Mouse (Mus musculus): Measurements from ENCODE around the gene 1110004F10Rik.

1110004F10Rik gene

GRCm38 (mm10) chr7:116115216-116115930 lies 76.2 kb downstream of the 1110004F10Rik start:
- Histone ChIP-seq H3K36me3 (ENCODE audit: insufficient read depth, low read length) (no peaks in the 10 kb centered on the region), H3K4me1 (replicated peaks; ENCODE audit: low read depth, low read length) (peaks cover 8% of the 10 kb centered on the region), H3K9me3 (ENCODE audit: low read length) (no peaks in the 10 kb centered on the region), H3K4me3 (replicated peaks; ENCODE audit: low read length) (no peak overlapping the region), H3K27me3 (ENCODE audit: insufficient read depth, low read length) (no peaks in the 10 kb centered on the region)
- no peak for TF ChIP-seq CTCF (conservative IDR thresholded peaks at IDR 0.05; ENCODE audit: low read length)
- TF ChIP-seq NANOG (IDR thresholded peaks at IDR 0.05; ENCODE audit: borderline replicate concordance, low read length), result no peak
- TF ChIP-seq POU5F1 (IDR thresholded peaks at IDR 0.05; ENCODE audit: borderline replicate concordance, low read length), result no peak

- no peak overlapping the region for H3K4me3 ChIP-seq (replicated peaks; ENCODE audit: low read length)
- no peaks in the 10 kb centered on the region for H3K9me3 ChIP-seq (ENCODE audit: low read length)
- TF ChIP-seq NANOG (IDR thresholded peaks at IDR 0.05; ENCODE audit: borderline replicate concordance, low read length) (no peak), POU5F1 (IDR thresholded peaks at IDR 0.05; ENCODE audit: borderline replicate concordance, low read length) (no peak), CTCF (conservative IDR thresholded peaks at IDR 0.05; ENCODE audit: low read length) (no peak)
- H3K36me3 ChIP-seq (ENCODE audit: insufficient read depth, low read length), result no peaks in the 10 kb centered on the region
- peaks cover 14% of the 10 kb centered on the region for H3K4me1 ChIP-seq (replicated peaks; ENCODE audit: low read depth, low read length)
- H3K27me3 ChIP-seq (ENCODE audit: insufficient read depth, low read length), result no peaks in the 10 kb centered on the region
These were observed 76.8 kb downstream of the 1110004F10Rik start for GRCm38 (mm10) chr7:116115991-116116390.

DNA sequence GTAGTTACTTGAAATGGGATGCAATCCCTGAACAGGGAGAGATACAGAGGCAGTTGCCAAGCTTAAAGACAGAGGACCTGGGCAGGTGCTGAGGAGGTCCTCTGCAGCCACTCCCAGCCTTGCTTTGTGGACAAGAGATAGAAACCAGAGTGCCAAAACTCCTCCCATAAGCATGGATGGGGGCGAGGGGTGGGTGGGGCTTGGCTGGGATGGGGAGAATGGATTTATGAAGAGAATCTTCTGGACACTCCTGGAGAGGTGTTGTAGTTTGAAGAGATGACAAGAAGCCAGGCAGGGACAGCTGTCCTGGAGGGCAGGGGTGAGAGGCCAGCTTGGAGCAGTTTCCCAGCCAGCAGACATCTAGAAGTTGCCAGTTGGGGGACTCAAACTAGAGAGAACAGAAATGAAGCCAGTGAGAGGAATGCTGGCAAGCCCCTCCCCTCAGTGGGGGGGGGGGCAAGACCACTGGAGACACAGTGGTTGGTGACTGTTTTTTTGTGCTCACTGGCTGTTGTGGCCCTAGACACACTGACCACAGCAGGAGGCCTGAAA lies 80.2 kb downstream of the 1110004F10Rik start:
- Histone ChIP-seq H3K27me3 (ENCODE audit: insufficient read depth, low read length) (no peaks in the 10 kb centered on the region), H3K9me3 (ENCODE audit: low read length) (no peaks in the 10 kb centered on the region), H3K36me3 (ENCODE audit: insufficient read depth, low read length) (peaks cover 12% of the 10 kb centered on the region), H3K4me1 (replicated peaks; ENCODE audit: low read depth, low read length) (peaks cover 46% of the 10 kb centered on the region), H3K4me3 (replicated peaks; ENCODE audit: low read length) (no peak overlapping the region)
- TF ChIP-seq POU5F1 (IDR thresholded peaks at IDR 0.05; ENCODE audit: borderline replicate concordance, low read length) (no peak), NANOG (IDR thresholded peaks at IDR 0.05; ENCODE audit: borderline replicate concordance, low read length) (no peak), CTCF (conservative IDR thresholded peaks at IDR 0.05; ENCODE audit: low read length) (no peak)

- H3K4me3 ChIP-seq (replicated peaks; ENCODE audit: low read length), result no peak overlapping the region
- no peak for TF ChIP-seq NANOG (IDR thresholded peaks at IDR 0.05; ENCODE audit: borderline replicate concordance, low read length)
- no peak for TF ChIP-seq POU5F1 (IDR thresholded peaks at IDR 0.05; ENCODE audit: borderline replicate concordance, low read length)
- no peak for TF ChIP-seq CTCF (conservative IDR thresholded peaks at IDR 0.05; ENCODE audit: low read length)
- peaks cover 25% of the 10 kb centered on the region for H3K36me3 ChIP-seq (ENCODE audit: insufficient read depth, low read length)
- no peaks in the 10 kb centered on the region for H3K9me3 ChIP-seq (ENCODE audit: low read length)
- H3K4me1 ChIP-seq (replicated peaks; ENCODE audit: low read depth, low read length), result peaks cover 59% of the 10 kb centered on the region
- no peaks in the 10 kb centered on the region for H3K27me3 ChIP-seq (ENCODE audit: insufficient read depth, low read length)
These were observed 81.5 kb downstream of the 1110004F10Rik start for GRCm38 (mm10) chr7:116120737-116121136.

- no peaks in the 10 kb centered on the region for H3K9me3 ChIP-seq (ENCODE audit: low read length)
- H3K36me3 ChIP-seq (ENCODE audit: insufficient read depth, low read length), result peaks cover 29% of the 10 kb centered on the region
- no peaks in the 10 kb centered on the region for H3K27me3 ChIP-seq (ENCODE audit: insufficient read depth, low read length)
- H3K4me3 ChIP-seq (replicated peaks; ENCODE audit: low read length), result no peak overlapping the region
- TF ChIP-seq CTCF (conservative IDR thresholded peaks at IDR 0.05; ENCODE audit: low read length), result no peak
- no peak for TF ChIP-seq POU5F1 (IDR thresholded peaks at IDR 0.05; ENCODE audit: borderline replicate concordance, low read length)
- TF ChIP-seq NANOG (IDR thresholded peaks at IDR 0.05; ENCODE audit: borderline replicate concordance, low read length), result no peak
- H3K4me1 ChIP-seq (replicated peaks; ENCODE audit: low read depth, low read length), result peaks cover 61% of the 10 kb centered on the region
These were observed 82.0 kb downstream of the 1110004F10Rik start for GRCm38 (mm10) chr7:116121202-116121601.

- Histone ChIP-seq H3K4me3 (replicated peaks; ENCODE audit: low read length) (no peak overlapping the region), H3K27me3 (ENCODE audit: insufficient read depth, low read length) (no peaks in the 10 kb centered on the region), H3K4me1 (replicated peaks; ENCODE audit: low read depth, low read length) (peaks cover 71% of the 10 kb centered on the region), H3K9me3 (ENCODE audit: low read length) (no peaks in the 10 kb centered on the region), H3K36me3 (ENCODE audit: insufficient read depth, low read length) (peaks cover 48% of the 10 kb centered on the region)
- no peak for TF ChIP-seq CTCF (conservative IDR thresholded peaks at IDR 0.05; ENCODE audit: low read length)
These were observed 83.9 kb downstream of the 1110004F10Rik start for GRCm38 (mm10) chr7:116122981-116123596.

DNA sequence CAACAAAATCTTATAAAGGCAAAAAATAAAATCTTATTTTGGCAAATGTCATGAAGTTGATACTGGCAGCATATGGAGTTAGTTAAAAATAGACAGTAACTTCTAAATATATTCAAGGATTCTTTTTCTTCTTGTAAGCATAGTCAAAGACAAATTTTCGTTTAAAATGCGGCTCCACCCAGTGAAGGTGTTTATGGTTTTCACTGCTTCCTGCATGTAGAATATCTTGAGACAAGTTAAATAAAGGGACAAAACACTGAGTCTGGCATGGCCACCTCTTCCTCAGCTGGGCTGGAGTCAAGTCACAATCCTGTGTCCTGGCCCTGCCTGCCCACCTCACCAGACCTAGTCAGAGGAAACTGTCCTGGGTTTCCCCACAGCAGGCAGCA lies 84.4 kb downstream of the 1110004F10Rik start:
- no peak overlapping the region for H3K4me3 ChIP-seq (replicated peaks; ENCODE audit: low read length)
- no peaks in the 10 kb centered on the region for H3K9me3 ChIP-seq (ENCODE audit: low read length)
- no peaks in the 10 kb centered on the region for H3K27me3 ChIP-seq (ENCODE audit: insufficient read depth, low read length)
- H3K4me1 ChIP-seq (replicated peaks; ENCODE audit: low read depth, low read length), result peaks cover 70% of the 10 kb centered on the region
- peaks cover 53% of the 10 kb centered on the region for H3K36me3 ChIP-seq (ENCODE audit: insufficient read depth, low read length)
- TF ChIP-seq CTCF (conservative IDR thresholded peaks at IDR 0.05; ENCODE audit: low read length), result no peak
- TF ChIP-seq POU5F1 (IDR thresholded peaks at IDR 0.05; ENCODE audit: borderline replicate concordance, low read length), result no peak
- no peak for TF ChIP-seq NANOG (IDR thresholded peaks at IDR 0.05; ENCODE audit: borderline replicate concordance, low read length)

- Histone ChIP-seq H3K4me3 (replicated peaks; ENCODE audit: low read length) (no peak overlapping the region), H3K36me3 (ENCODE audit: insufficient read depth, low read length) (peaks cover 57% of the 10 kb centered on the region), H3K9me3 (ENCODE audit: low read length) (no peaks in the 10 kb centered on the region), H3K27me3 (ENCODE audit: insufficient read depth, low read length) (no peaks in the 10 kb centered on the region), H3K4me1 (replicated peaks; ENCODE audit: low read depth, low read length) (peaks cover 70% of the 10 kb centered on the region)
- no peak for TF ChIP-seq CTCF (conservative IDR thresholded peaks at IDR 0.05; ENCODE audit: low read length)
- no peak for TF ChIP-seq NANOG (IDR thresholded peaks at IDR 0.05; ENCODE audit: borderline replicate concordance, low read length)
- TF ChIP-seq POU5F1 (IDR thresholded peaks at IDR 0.05; ENCODE audit: borderline replicate concordance, low read length), result no peak
These were observed 84.9 kb downstream of the 1110004F10Rik start for GRCm38 (mm10) chr7:116124057-116124456.

Measured in E14TG2a.4 (cell line).